Mouse (Mus musculus) megakaryocyte, adult 5-6 weeks (primary cell): ENCODE results near the gene Zfp579. TPM values are rescaled to one million over a fixed set of nuclear protein-coding genes. Genes with fewer than 3 reads are reported as not detected.
A peak's percentile ranks its signal among the peaks of the same experiment; 100 is the strongest.

Source experiments
- ATAC-seq: 2 replicates; pipeline ENCODE4 v1.8.0; 2016; ENCODE audit warnings: mild to moderate bottlenecking, inconsistent platforms; ENCODE audit not compliant: poor library complexity, severe bottlenecking
- total RNA-seq, 2 experiments: library from RNA; stranded (forward) in 1 of 2; stranded (reverse) in 1 of 2; fragments of 153-499, 151-499 nt in 1 of 2; fragments of 221-1000, 200-1000 nt in 1 of 2; gene quantifications; 2 replicates each; pipeline versions ENCODE4 v1.2.3 to v1.2.4; 2015 to 2017

Zfp579 gene
- total RNA-seq, 2 experiments from 2014 or later: 0.81 to 5.7 TPM

DNA sequence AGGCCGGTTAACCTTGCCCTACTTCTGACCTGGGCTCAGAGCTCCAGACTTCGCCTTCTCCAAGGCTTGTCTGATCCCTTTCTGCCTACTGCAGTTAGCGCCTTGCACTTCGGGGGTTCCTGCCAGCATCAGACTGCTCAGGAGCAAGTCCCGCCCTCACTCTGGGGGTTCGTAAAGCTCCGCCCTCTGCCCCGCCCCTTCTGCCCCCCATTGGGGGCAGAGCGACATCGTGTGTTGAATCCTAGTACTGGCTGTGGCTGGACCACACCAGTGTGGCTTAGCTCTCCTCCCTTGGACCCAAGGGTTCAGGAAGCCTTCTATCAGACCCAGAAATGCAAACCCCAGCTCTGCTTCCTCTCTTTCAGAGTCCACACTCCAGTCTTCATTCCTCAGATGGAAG lies 31.7 kb downstream of the Zfp579 start, which contains the start of gene Sbk2:
Gene Sbk2 (minus strand): TSS at position 135 of the 400 bp plus-strand sequence.
- peak; percentile 93 for ATAC-seq

DNA sequence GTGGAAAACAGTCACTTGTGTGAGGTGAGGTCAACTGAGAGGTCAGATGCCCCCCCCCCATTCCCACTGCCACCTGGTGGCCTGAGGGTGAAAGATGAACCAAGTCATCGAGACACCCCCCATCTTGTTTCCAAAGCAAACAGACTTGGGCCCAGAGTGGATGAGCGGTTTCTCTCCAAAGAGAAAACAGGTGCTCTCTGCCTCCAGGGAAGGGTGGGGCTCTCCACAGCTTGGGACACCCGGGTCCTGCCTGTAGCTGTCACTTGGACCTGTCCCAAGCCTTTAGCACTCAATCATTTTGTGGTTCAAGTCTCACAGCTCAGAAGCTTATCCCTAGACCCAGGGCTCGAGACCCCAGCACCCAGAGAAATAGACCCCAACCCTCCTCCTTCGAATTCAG lies 32.4 kb downstream of the Zfp579 start:
- ATAC-seq: no peak

DNA sequence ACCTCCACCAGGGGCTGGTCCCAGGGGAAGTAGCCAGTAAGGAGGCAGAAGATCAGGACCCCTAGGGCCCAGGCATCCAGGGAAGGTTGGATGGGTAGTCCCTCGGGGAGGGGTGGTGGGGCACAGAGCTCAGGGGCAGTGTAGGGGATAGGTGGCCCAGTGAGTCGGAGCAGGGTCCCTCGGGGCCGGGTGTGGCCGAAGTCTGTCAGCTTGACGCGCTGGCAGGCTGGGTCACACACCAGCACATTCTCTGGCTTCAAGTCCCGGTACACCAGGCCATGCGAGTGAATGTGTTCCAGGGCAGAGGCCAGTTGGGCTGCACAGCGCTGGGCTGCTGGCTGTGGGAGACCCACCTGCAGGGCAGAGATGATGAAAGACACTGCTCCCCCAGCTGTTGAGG lies 38.6 kb downstream of the Zfp579 start:
- ATAC-seq: no peak

DNA sequence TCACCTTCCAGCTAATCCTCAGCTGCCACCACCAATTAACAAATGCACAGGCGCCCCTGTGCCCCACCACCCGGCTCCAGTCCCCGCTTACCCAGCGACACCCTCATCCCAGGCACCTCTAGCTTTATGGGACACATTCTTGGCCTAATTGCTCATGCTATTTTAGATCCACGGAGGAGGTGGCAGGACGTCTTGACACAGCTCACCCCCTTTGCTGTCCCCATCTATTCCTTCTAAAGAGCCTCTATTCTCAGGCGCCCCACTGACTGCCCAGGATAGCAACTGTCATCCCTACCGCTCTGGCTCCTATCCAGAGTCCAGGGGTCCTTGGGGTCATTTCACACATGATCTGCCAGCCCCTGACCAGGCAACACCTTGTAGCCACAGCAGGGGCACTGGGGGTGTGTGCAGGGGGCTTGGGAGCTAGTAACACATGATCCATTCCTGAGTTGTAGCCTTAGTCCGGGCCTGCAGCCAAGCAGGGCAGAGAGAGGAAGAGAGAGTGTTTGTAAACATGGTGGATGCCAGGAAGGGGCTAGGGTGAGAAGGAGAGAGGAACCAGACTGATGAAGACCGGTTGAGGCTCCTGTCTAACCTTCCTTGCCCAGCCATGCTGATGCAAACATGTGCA lies 42.0 kb downstream of the Zfp579 start:
- no peak for ATAC-seq

DNA sequence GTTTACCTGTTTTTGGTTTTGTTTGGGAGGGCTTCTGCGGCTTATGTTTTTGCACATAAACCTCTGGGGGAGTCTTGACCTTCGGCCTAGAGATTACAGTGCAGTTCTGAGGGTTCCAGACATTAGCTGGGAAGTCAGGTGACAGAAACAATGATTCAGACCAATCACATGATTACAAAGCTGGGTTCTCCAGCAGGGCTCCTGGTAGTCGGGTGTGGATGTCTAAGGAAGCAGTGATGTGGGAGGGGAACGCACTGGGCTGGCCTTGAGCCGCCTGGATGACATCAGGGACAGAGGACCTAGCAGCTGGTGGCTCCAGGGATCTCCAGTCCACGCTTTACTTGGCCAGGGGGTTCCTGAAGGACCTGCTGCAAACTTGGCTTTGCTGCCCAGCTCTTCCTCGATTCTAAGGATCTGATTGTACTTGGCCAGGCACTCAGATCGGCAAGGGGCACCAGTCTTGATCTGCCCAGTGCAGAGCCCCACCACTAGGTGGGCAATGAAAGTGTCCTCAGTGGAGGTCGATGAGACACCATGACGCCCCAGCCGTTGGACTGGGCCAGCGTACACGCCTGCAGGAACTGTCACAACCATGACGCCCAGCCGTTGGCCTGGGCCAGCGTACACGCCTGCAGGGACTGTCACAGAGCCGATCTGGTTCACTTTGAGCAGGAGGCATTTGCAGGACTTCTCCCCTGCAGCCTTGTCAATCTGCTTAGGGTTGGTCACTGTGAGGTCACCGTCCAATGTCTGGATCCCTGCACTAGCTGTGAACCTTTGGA lies 45.2 kb downstream of the Zfp579 start:
- no peak for ATAC-seq

DNA sequence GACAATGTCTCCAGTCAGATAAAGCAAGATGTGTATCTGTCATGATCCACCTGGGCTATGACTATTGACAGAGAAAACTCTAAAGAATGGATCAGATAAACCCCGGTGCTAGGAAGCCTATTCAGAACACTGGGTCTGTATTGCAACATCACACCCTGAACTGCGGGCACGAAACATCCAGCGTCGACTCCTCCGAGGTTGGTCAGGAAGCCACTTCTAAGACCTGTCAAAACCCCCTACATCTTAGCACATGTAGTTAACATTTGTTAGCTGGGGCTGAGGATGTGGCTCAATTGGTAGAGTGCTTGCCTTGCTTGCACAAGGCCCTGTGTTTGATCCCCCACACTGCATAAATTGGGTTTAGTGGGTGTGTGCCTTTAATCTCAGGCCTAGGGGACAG lies 47.6 kb downstream of the Zfp579 start:
- ATAC-seq: peak; percentile 65

DNA sequence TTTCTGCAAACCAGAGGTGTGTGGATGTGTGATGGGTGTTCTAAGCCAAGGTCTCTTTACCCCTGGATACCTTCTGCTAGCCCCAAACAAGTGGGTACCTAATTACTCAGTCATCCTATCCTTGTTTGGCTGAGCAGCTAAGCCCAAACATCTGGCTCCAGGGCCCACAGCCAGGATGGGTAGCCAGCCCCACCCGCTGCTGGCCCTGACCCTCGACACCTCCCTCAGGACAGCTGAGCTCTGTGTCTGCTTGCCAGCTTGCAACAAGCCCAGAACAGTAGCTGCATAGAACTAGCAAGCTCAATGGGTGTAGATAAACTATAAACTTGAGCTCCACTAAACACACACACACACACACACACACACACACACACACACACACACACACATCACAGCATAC lies 48.1 kb downstream of the Zfp579 start:
- ATAC-seq: no peak

DNA sequence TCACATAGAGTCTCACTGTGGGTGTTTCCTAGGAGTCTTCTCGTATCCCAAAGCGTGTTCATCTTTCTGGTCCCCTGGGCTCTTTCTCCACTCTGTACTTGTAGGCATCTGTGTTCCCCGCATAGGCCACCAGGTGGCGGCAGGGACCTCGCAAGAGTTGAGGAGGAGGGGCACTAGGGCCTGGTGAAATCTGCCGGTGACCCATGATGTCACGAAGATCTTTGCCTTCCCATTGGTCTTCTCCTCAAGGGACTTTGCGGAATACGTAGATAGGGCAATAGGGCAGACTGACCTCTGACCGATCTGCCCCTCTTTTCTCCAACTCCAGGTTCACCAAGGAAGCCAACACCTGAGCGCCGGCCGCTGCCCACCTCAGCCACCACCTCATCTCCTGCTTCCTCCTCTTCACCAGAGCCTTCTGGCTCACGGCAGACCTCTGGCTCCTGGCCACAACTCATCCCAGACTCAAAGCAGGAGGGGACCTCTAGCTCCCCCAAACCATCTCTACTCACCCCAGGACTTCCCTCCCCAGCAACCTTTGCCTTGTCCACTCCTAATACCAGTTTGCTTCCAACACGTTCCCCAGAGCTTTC lies 52.6 kb downstream of the Zfp579 start:
- ATAC-seq: peak; percentile 93

DNA sequence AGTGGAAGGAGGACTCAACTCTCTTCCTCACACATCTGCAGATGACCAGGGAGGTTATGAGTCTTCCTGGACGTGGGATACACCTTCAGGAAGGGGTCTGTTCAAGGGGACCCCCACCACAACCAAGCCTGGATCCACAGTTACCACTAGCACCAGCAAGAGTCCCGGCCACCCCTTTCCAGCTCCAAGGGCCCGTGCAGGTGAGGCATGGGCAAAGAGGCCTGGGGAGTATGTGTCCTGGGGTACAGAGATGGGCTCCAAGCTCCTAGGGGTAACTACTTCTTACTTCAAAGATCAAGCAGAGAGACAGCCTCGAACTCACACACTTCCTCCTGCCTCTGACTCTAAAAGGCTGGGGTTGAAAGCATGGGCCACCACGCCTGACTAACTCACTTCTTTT lies 53.3 kb downstream of the Zfp579 start:
- ATAC-seq: no peak

DNA sequence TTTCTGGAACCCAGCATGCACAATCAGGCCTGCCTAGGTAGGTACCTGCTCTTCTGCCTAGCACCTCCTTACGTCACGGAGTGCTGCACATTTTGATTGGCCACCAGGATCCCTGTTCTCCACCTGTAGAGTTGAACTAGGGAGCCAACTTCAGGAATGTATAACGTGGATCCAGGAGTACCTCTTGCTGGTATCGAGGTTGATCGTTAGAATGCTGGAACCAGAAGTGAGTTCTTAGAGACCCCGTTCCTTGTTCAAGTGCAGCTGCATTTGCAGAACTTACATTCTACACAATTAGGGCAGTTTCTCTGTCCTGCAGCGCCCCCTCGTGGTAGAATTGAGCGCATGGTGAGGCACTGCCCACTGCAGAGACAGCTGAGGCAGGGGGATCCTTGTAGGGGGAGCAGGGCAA lies 55.9 kb downstream of the Zfp579 start:
- ATAC-seq: peak; percentile 64

DNA sequence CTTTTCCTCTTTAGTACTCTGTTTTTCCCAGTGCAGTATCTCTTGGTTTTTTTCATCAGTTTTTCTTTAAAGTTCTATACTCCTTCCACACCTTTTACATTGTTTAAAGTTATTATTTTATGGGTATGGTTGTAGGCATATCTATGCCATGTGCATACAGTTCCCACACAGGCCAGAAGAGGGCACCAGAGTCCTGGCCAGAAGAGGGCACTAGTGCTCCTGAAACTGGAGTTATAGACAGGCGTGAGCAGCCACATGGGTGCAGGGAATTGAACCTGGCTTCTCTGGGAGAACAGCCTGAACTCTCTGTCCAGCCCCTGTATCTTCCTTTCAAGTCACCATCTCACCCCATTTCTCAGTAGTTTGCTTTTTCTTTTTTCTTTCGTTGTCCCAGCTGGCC lies 57.5 kb downstream of the Zfp579 start:
- peak; percentile 60 for ATAC-seq

DNA sequence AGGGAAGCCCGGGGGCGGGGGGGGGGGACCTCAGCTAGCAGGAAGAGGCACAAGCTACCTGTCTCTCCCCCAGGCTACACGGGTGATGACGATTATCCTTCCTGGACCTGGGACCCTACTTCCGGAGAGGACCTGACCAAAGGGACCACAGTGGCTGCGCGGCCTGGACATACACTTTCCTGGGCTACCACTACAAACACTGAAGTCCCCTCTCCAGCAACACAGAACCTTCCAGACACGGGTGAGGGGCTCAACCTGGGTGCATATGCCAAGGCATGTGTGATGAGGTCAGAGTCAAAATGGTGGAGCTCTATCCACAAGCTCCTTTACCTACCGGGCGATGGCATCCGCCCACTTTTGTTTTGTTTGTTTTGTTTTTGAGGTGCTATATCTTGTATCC lies 58.6 kb downstream of the Zfp579 start:
- ATAC-seq: no peak

DNA sequence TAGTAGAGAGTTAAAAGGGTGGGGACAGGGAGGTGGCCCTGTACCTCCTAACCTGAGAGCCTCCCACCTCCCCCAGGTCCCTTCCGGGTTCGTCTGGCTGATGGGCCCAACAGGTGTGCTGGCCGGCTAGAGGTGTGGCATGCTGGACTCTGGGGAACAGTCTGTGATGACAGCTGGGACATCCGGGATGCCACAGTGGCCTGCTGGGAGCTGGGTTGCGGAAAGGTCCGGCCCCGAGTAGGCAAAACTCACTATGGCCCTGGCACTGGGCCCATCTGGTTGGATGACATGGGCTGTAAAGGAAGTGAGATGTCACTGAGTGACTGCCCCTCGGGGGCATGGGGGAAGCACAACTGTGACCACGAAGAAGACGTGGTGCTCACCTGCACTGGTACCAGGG lies 59.1 kb downstream of the Zfp579 start:
- no peak for ATAC-seq

DNA sequence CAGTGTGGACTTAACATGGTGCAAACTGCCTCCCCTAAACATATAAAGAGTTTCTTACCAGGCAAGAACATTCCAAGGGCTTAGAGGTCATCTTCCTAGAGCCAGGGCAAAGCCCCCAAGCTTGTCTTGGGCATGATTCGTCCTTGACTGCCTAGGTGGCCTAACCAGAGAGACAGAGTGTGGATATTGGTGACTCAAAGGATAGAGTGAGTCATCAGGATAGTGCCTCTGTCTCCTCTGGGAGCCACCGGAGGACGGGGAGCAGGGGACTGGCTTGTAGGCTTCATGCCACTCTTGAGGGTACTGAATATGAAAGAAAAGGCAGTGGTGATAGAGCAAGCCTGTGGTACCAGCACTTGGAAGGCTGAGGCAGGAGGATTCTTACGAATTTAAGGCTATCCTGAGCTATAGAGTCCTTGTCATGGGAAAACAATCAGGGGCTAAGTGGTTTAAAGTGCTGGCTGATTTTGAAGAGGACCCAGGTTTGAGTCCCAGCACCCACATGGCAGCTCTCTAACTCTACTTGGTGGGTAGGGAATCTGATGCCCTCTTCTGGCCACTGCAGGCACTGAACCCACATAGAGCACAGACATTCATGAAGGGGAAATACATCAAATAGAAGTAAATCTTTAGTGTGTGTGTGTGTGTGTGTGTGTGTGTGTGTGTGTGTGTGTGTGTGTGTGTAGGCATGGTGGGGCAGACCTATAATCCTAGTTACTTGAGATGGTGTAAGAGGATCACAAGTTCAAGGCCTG lies 61.6 kb downstream of the Zfp579 start:
- no peak; the same call in 1 of the 2 replicates for ATAC-seq

Other genes with a start within 250 kb of the Zfp579 start
Only the 30 nearest of the 31 such genes appear.
- gene Fam71e2, start 224.9 kb downstream of the Zfp579 start, total RNA-seq (2015): not detected in 2 replicates
- gene Fam71e2, start 224.9 kb downstream of the Zfp579 start, total RNA-seq (2017): not detected in 2 replicates
- not detected in 2 replicates for gene Il11, start 213.3 kb downstream of the Zfp579 start, total RNA-seq (2015)
- gene Il11, start 213.3 kb downstream of the Zfp579 start, total RNA-seq (2017): not detected in 2 replicates
- gene Tmem190, start 213.2 kb downstream of the Zfp579 start, total RNA-seq (2015): not detected in 2 replicates
- gene Tmem190, start 213.2 kb downstream of the Zfp579 start, total RNA-seq (2017): not detected in 2 replicates
- 1.3 and 3.0 TPM in 2 replicates for gene Tmem238, start 206.5 kb downstream of the Zfp579 start, total RNA-seq (2015)
- 0.61 and 2.5 TPM in 2 replicates for gene Tmem238, start 206.5 kb downstream of the Zfp579 start, total RNA-seq (2017)
- gene Rpl28, start 203.3 kb downstream of the Zfp579 start, total RNA-seq (2015): 1,340 and 1,433 TPM in 2 replicates
- gene Rpl28, start 203.3 kb downstream of the Zfp579 start, total RNA-seq (2017): 535 and 673 TPM in 2 replicates
- gene Ube2s, start 183.6 kb downstream of the Zfp579 start, total RNA-seq (2015): 313 and 324 TPM in 2 replicates
- 178 and 185 TPM in 2 replicates for gene Ube2s, start 183.6 kb downstream of the Zfp579 start, total RNA-seq (2017)
- gene Shisa7, start 151.5 kb downstream of the Zfp579 start, total RNA-seq (2015): not detected in 2 replicates
- gene Shisa7, start 151.5 kb downstream of the Zfp579 start, total RNA-seq (2017): not detected in 2 replicates
- 6.5 and 9.2 TPM in 2 replicates for gene Isoc2b, start 125.9 kb downstream of the Zfp579 start, total RNA-seq (2015)
- gene Isoc2b, start 125.9 kb downstream of the Zfp579 start, total RNA-seq (2017): 70.2 and 91.2 TPM in 2 replicates
- gene Isoc2a, start 119.0 kb downstream of the Zfp579 start, total RNA-seq (2015): 2.3 and 3.0 TPM in 2 replicates
- gene Isoc2a, start 119.0 kb downstream of the Zfp579 start, total RNA-seq (2017): 5.0 TPM in 2 replicates
- not detected in 2 replicates for gene Gm36210, start 89.6 kb downstream of the Zfp579 start, total RNA-seq (2015)
- not detected in 2 replicates for gene Gm36210, start 89.6 kb downstream of the Zfp579 start, total RNA-seq (2017)
- 6.7 and 7.3 TPM in 2 replicates for gene Zfp628, start 80.9 kb downstream of the Zfp579 start, total RNA-seq (2015)
- gene Zfp628, start 80.9 kb downstream of the Zfp579 start, total RNA-seq (2017): 1.9 and 3.0 TPM in 2 replicates
- gene Nat14, start 74.1 kb downstream of the Zfp579 start, total RNA-seq (2015): 0.13 and 0.82 TPM in 2 replicates
- 0.11 and 1.1 TPM in 2 replicates for gene Nat14, start 74.1 kb downstream of the Zfp579 start, total RNA-seq (2017)
- not detected in 2 replicates for gene Ssc5d, start 70.4 kb downstream of the Zfp579 start, total RNA-seq (2015)
- gene Ssc5d, start 70.4 kb downstream of the Zfp579 start, total RNA-seq (2017): 0.04 TPM in 1 of 2 replicates, not detected in the other
- gene Sbk2, start 31.8 kb downstream of the Zfp579 start, total RNA-seq (2015): not detected in 2 replicates
- not detected in 2 replicates for gene Sbk2, start 31.8 kb downstream of the Zfp579 start, total RNA-seq (2017)
- 0.09 TPM in 1 of 2 replicates, not detected in the other for gene Sbk3, start 25.0 kb downstream of the Zfp579 start, total RNA-seq (2015)
- gene Sbk3, start 25.0 kb downstream of the Zfp579 start, total RNA-seq (2017): not detected in 2 replicates
- 24.8 and 26.2 TPM in 2 replicates for gene Zfp524, start 18.3 kb upstream of the Zfp579 start, total RNA-seq (2015)
- gene Zfp524, start 18.3 kb upstream of the Zfp579 start, total RNA-seq (2017): 13.5 and 13.9 TPM in 2 replicates
- gene Fiz1, start 18.5 kb upstream of the Zfp579 start, total RNA-seq (2015): 19.2 and 20.6 TPM in 2 replicates
- gene Fiz1, start 18.5 kb upstream of the Zfp579 start, total RNA-seq (2017): 9.3 and 12.1 TPM in 2 replicates
- gene Gm44973, start 19.3 kb upstream of the Zfp579 start, total RNA-seq (2015): 0.30 TPM in 1 of 2 replicates, not detected in the other
- gene Gm44973, start 19.3 kb upstream of the Zfp579 start, total RNA-seq (2017): not detected in 2 replicates
- 11.9 and 12.0 TPM in 2 replicates for gene Zfp865, start 24.2 kb upstream of the Zfp579 start, total RNA-seq (2015)
- 13.6 and 14.4 TPM in 2 replicates for gene Zfp865, start 24.2 kb upstream of the Zfp579 start, total RNA-seq (2017)
- gene Ccdc106, start 24.4 kb upstream of the Zfp579 start, total RNA-seq (2015): 0.13 and 0.48 TPM in 2 replicates
- 2.1 TPM in 1 of 2 replicates, not detected in the other for gene Ccdc106, start 24.4 kb upstream of the Zfp579 start, total RNA-seq (2017)
- 0.62 TPM in 1 of 2 replicates, not detected in the other for gene 4632433K11Rik, start 38.0 kb upstream of the Zfp579 start, total RNA-seq (2015)
- 0.81 TPM in 1 of 2 replicates, not detected in the other for gene 4632433K11Rik, start 38.0 kb upstream of the Zfp579 start, total RNA-seq (2017)
- gene Zfp784, start 42.3 kb upstream of the Zfp579 start, total RNA-seq (2015): 2.5 and 3.2 TPM in 2 replicates
- 1.7 TPM in 2 replicates for gene Zfp784, start 42.3 kb upstream of the Zfp579 start, total RNA-seq (2017)
- gene Zfp580, start 55.4 kb upstream of the Zfp579 start, total RNA-seq (2015): 0.25 and 1.6 TPM in 2 replicates
- gene Zfp580, start 55.4 kb upstream of the Zfp579 start, total RNA-seq (2017): not detected in 2 replicates
- 68.6 and 71.0 TPM in 2 replicates for gene U2af2, start 66.0 kb upstream of the Zfp579 start, total RNA-seq (2015)
- gene U2af2, start 66.0 kb upstream of the Zfp579 start, total RNA-seq (2017): 153 and 170 TPM in 2 replicates
- gene Epn1, start 84.1 kb upstream of the Zfp579 start, total RNA-seq (2015): 74.6 and 79.4 TPM in 2 replicates
- gene Epn1, start 84.1 kb upstream of the Zfp579 start, total RNA-seq (2017): 76.4 and 88.9 TPM in 2 replicates
- gene Rfpl4, start 120.8 kb upstream of the Zfp579 start, total RNA-seq (2015): not detected in 2 replicates
- gene Rfpl4, start 120.8 kb upstream of the Zfp579 start, total RNA-seq (2017): not detected in 2 replicates
- 1.9 and 2.4 TPM in 2 replicates for gene Rasl2-9, start 129.8 kb upstream of the Zfp579 start, total RNA-seq (2015)
- gene Rasl2-9, start 129.8 kb upstream of the Zfp579 start, total RNA-seq (2017): 1.2 TPM in 1 of 2 replicates, not detected in the other
- gene Vmn1r55, start 153.5 kb upstream of the Zfp579 start, total RNA-seq (2015): not detected in 2 replicates
- gene Vmn1r55, start 153.5 kb upstream of the Zfp579 start, total RNA-seq (2017): not detected in 2 replicates
- not detected in 2 replicates for gene Vmn1r56, start 200.6 kb upstream of the Zfp579 start, total RNA-seq (2015)
- not detected in 2 replicates for gene Vmn1r56, start 200.6 kb upstream of the Zfp579 start, total RNA-seq (2017)
- gene Vmn1r57, start 222.3 kb upstream of the Zfp579 start, total RNA-seq (2015): not detected in 2 replicates
- not detected in 2 replicates for gene Vmn1r57, start 222.3 kb upstream of the Zfp579 start, total RNA-seq (2017)